Mouse (Mus musculus) embryonic facial prominence, embryonic 15.5 days (tissue): Measurements from ENCODE around the gene Adam33. TPM values are rescaled to one million over a fixed set of nuclear protein-coding genes. Genes with fewer than 3 reads are reported as not detected.
"Not testable (repeated sequence)": the region's sequence is repeated elsewhere in the genome, so short reads cannot be mapped to it uniquely, and the experiment has no call there.

ENCODE experiments used
- ATAC-seq: fragments of 200-750 bp; cut with Nextera tagmentation; 2 replicates; pipeline ENCODE4 v1.8.0; 2017; ENCODE audit warnings: low read depth, moderate TSS enrichment; ENCODE audit not compliant: insufficient number of reproducible peaks, low FRiP score, low TSS enrichment
- H3K27ac ChIP-seq: fragments of 300-500 bp; sonication (generic); replicated peaks from 2 replicates; pipeline ENCODE4 v1.5.1; 2015; ENCODE audit warnings: mild to moderate bottlenecking, inconsistent platforms
- H3K27me3 ChIP-seq: fragments of 300-500 bp; sonication (generic); 2 replicates; pipeline ENCODE4 v1.6.1; 2015; ENCODE audit warnings: inconsistent platforms
- H3K36me3 ChIP-seq: fragments of 300-500 bp; sonication (generic); 2 replicates; pipeline ENCODE4 v1.6.1; 2015; ENCODE audit warnings: mild to moderate bottlenecking, inconsistent platforms
- H3K4me1 ChIP-seq: fragments of 300-500 bp; sonication (generic); 2 replicates; pipeline ENCODE4 v1.6.1; 2015; ENCODE audit warnings: inconsistent platforms
- H3K4me2 ChIP-seq: fragments of 300-500 bp; sonication (generic); replicated peaks from 2 replicates; pipeline ENCODE4 v1.6.1; 2015; ENCODE audit warnings: mild to moderate bottlenecking, inconsistent platforms
- H3K4me3 ChIP-seq: fragments of 300-500 bp; sonication (generic); replicated peaks from 2 replicates; pipeline ENCODE4 v1.5.1; 2015; ENCODE audit warnings: mild to moderate bottlenecking, inconsistent platforms
- H3K9ac ChIP-seq: fragments of 300-500 bp; sonication (generic); 2 replicates; pipeline ENCODE4 v1.6.1; 2015; ENCODE audit warnings: inconsistent platforms
- H3K9me3 ChIP-seq: fragments of 300-500 bp; sonication (generic); replicated peaks from 2 replicates; pipeline ENCODE4 v1.6.1; 2016; ENCODE audit warnings: inconsistent platforms
- WGBS: fragments of 180-500 bp; shearing (Covaris S2); methylation state at CpG from one replicate; pipeline ENCODE4 v1.1.7; 2015; 5-methylcytosine and 5-hydroxymethylcytosine counted together
- polyA plus RNA-seq: library from polyadenylated mRNA; unstranded; fragments of >200 nt; fragmentation: Nextera tagmentation; extraction: Ambion mirVana; gene quantifications from 2 replicates; pipeline ENCODE4 v1.2.1, GENCODE M21; 2015

Adam33 gene
- polyA plus RNA-seq, 1 experiment from 2014 or later = 79.0 TPM

DNA sequence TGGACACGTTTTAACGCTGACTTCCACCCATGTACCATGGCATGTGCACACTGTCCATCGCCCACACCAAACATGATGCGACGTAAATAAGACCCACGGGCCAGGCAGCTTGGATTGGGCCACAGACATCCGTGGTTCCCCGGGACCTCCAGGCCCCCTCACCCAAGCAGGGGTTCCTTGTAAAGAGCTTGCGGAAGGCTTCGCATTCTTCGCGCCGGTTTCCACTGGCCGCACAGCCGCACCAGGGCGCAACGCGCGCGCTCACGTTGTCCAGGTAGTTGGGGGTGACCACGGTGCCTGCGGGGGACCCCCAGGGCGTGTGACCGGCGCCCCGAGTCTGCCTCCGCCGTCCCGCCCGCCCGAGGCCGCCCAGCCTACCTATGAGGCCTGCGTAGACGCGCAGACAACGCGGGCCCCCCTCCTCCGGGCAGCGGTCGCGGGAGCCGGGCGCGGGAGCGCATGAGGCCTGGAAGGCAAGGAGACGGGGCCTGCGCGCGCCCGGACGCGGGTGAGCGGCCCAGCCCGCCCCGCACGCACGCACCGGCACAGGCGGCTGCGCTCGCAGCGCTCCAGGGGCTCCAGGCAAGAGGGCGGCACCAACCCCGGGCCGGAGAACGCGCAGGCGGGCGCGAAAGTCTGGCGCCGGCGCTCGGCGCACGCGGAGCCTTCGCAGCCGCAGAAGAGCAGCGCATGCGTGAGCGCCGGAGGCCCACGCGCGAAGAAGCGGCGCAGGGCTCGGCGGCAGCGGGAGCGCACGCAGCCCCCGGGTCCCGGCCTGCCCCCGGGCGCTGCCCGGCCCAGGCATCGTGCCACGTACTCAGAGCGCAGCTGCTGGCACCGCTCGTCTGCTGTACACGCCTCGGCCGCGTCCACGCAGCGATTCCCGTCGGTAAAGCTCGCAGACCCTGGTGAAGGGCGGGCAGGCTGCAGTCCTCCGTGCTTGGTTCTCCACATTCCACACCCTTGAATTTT is 22.5 kb downstream of the Adam33 start:
- peak overlapping the region; percentile 22; the same call in 1 of the 2 replicates for H3K27ac ChIP-seq
- 1% methylated on average over 104 of the region's 115 CpGs for WGBS

DNA sequence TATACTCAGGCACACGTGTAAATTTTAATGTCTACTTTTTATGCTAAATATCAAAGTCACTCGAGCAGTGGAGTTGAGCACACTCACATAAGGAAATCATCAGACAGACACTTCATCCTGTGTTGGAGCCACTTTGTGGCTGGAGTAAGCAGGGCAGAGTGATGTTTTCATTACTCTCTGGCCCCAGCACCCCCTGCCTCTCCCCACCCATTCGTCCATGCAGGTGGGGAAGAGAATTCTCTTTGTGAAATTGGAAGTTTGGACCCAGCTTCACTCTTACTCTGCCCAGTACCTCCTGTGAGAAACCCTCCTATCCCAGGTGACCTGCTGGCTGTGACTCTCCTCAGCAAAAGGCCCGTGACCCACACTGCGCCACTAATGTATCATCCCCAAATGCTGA is 24.9 kb downstream of the Adam33 start:
- no peak for ATAC-seq
- Histone ChIP-seq H3K27me3 (peaks cover 24% of the 10 kb centered on the region), H3K4me1 (peaks cover 18% of the 10 kb centered on the region), H3K9ac (no peak overlapping the region), H3K27ac (no peak overlapping the region), H3K9me3 (no peaks in the 10 kb centered on the region), H3K36me3 (no peaks in the 10 kb centered on the region), H3K4me2 (no peak overlapping the region), H3K4me3 (no peak overlapping the region)
- WGBS = 75% methylated on average over 5 of the region's 5 CpGs

More for the DNA sequence above, 22.5 kb downstream of the Adam33 start:
- ATAC-seq = peak; percentile 67
- Histone ChIP-seq H3K27me3 (peaks cover 24% of the 10 kb centered on the region), H3K4me1 (peaks cover 31% of the 10 kb centered on the region), H3K4me2 (peak overlapping the region; percentile 97), H3K36me3 (no peaks in the 10 kb centered on the region), H3K9me3 (no peaks in the 10 kb centered on the region), H3K9ac (peak overlapping the region; percentile 58), H3K4me3 (peak overlapping the region; percentile 62)

DNA sequence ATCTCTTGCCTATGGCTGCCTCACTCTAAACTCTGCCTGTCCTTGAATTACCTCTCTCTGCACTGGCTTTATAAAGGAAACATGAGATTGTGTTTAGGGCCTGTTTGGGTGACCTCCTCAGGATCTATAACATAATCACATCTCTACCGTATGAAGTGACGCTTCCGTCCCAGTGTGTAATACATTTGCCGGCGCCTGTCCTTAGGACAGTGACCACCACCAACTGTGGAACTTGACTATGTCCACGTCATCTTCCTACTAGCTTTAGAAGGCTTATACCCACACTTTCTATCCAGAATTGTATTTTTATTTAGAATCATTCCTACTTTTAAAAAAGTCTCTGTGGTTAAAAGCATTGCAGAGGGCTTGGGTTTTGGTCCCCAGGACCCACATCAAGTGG is 25.4 kb downstream of the Adam33 start:
- peaks cover 18% of the 10 kb centered on the region for H3K4me1 ChIP-seq

DNA sequence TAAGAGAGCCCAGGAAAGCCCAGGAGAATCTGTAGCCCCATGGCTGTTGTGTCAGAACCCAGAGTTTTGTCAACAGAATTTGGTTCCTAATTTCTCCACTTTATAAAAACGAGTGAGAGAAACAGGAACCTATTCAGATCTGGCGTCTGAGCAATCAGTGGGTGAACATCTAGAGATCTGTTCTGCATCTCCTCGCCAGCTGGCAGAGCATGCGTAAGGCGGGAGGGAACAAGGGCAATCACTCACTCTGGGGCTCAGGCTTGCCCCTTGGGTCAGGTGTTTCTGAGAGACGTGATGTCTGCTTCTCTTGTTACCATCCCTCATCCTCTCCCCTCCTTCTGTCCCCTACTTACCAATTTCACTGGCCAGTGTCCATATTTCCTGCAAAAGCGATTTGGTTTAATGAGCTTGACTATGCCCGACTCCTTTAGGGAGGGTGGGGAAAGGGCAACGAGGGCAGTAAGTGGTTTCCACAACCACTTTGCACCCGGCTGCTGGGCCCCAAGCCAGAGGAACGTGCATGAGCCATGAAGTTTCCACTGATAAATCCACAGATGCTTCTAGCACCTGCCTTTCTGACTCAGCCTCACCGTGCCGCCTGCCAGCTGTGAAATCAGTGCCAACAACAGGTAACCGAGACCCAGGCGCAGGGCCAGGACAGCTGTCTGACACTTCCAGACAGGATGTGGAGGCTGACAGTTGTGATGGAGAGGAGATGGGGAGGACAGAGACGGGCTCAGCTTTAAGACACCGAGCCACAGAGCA is 26.2 kb downstream of the Adam33 start:
- 42% methylated on average over 17 of the region's 17 CpGs for WGBS
- Histone ChIP-seq H3K9me3 (no peaks in the 10 kb centered on the region), H3K4me3 (no peak overlapping the region), H3K27me3 (peaks cover 21% of the 10 kb centered on the region), H3K4me1 (peaks cover 18% of the 10 kb centered on the region), H3K27ac (no peak overlapping the region), H3K36me3 (no peaks in the 10 kb centered on the region), H3K4me2 (no peak overlapping the region), H3K9ac (no peak overlapping the region)
- 0 out of 2 replicates have a peak, but pooled peaks have one; percentile 34 for ATAC-seq

More for the DNA sequence above, 25.4 kb downstream of the Adam33 start:
- Histone ChIP-seq H3K9me3 (no peaks in the 10 kb centered on the region), H3K27me3 (peaks cover 24% of the 10 kb centered on the region), H3K4me3 (no peak overlapping the region), H3K36me3 (no peaks in the 10 kb centered on the region), H3K4me2 (no peak overlapping the region), H3K9ac (no peak overlapping the region), H3K27ac (no peak overlapping the region)
- WGBS = 87% methylated on average over 6 of the region's 6 CpGs
- ATAC-seq = no peak

DNA sequence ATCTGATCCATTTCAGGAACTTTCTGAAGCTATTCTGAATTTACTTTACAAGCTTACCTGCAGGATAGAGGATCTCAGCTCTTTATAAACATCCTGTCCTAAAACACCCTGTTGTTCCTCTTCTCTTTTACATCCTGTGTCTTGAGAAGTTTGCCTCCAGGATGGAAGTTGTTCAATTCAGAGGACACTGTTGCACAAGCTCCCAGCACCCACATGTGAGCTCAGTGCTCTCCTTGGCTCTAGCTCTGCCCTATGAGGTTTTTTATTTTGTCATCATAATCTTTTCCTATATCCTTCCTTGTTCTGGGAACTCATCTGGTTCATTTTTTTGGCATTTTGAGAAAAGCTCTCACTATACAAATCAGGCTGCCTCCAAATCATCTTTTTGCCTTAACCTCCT is 26.9 kb downstream of the Adam33 start:
- Histone ChIP-seq H3K27ac (no peak overlapping the region), H3K9ac (no peak overlapping the region), H3K36me3 (no peaks in the 10 kb centered on the region), H3K4me2 (no peak overlapping the region), H3K9me3 (no peaks in the 10 kb centered on the region), H3K4me3 (no peak overlapping the region), H3K4me1 (peaks cover 18% of the 10 kb centered on the region), H3K27me3 (peaks cover 15% of the 10 kb centered on the region)
- ATAC-seq = no peak

DNA sequence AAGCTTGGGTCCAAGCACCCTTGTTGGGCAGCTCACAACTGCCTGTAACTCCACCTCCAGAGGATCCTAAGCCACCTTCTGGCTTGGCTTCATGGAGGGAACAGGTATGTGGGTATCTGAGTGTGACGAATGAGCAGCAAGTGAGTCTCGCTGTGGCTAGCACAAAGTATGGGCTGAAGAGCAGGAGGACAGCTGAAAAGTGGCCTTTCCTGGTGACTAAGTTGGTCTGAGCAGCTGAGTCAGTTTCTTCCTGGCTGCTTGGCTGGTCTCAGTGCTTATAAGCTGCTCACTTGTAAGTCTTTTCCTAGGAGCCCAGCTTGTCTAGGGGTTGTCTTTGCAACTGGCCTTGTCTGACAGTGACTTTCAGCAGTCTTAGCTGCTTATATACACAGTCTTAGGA is 27.3 kb downstream of the Adam33 start:
- no peaks in the 10 kb centered on the region for H3K36me3 ChIP-seq
- H3K4me3 ChIP-seq = no peak overlapping the region
- no peak overlapping the region for H3K4me2 ChIP-seq
- H3K9me3 ChIP-seq = no peaks in the 10 kb centered on the region
- H3K4me1 ChIP-seq = peaks cover 18% of the 10 kb centered on the region
- 93% methylated on average over 2 of the region's 2 CpGs for WGBS
- no peak overlapping the region for H3K27ac ChIP-seq
- no peak overlapping the region for H3K9ac ChIP-seq
- peaks cover 11% of the 10 kb centered on the region for H3K27me3 ChIP-seq
- ATAC-seq = no peak

DNA sequence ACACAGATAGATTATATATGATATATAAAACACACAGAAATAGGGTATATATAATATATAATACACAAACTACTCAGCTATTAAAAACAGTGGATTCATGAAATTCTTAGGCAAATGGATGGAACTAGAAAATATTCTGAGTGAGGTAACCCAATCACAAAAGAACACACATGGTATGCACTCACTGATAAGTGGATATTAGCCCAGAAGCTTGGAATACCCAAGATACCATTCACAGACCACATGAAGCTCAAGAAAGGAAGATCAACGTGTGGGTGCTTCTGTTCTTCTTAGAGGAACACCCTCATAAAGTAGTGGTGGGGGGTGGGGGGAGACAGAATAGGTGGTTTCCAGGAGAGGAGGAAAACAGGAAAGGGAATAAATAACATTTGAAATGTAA is 32.2 kb downstream of the Adam33 start:
- H3K4me2 ChIP-seq, H3K4me3 ChIP-seq, H3K27me3 ChIP-seq, H3K36me3 ChIP-seq, H3K9ac ChIP-seq, H3K9me3 ChIP-seq, H3K4me1 ChIP-seq, ATAC-seq, H3K27ac ChIP-seq: not testable (repeated sequence)
- WGBS = 65% methylated on average over 1 of the region's 1 CpGs

DNA sequence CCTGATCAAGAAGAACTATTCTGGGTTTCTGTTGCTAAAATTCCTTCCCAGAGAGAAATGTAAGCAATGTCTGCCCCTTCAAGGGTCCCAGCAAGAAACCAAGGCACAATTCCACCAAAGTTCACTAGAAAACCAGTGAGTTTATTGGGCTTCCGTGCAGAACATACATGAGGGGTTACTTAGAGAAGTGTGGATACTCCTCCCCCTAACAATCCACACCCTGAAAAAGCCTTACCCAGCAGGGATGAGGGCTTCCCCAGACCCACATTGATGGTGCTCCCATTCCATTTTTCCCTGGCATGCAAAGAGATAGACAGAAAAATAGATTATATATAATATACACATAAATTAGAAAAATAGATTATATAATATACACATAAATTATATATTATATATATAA is 32.6 kb downstream of the Adam33 start:
- WGBS = 88% methylated on average over 1 of the region's 1 CpGs
- no peak for ATAC-seq

DNA sequence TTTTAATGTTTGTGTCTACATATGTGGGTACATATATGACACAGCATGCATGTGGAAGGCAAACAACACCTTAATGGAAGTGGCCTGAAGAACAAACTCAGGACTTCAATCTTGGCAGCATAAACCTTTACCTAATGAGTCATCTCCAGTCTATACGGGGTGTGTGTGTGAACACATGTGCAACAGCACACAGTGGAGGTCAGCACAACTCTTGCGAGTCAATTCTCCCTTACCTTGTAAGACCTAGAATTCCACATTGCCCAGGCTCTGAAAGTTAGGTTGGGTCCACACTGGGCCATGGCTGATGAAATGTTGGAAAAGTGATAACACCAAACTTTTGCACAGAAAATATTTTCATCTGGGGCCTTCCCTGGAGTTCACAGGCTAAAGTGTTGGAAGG is 33.1 kb downstream of the Adam33 start:
- no peaks in the 10 kb centered on the region for H3K9me3 ChIP-seq
- H3K27me3 ChIP-seq = no peaks in the 10 kb centered on the region
- no peaks in the 10 kb centered on the region for H3K4me1 ChIP-seq
- 93% methylated on average over 2 of the region's 2 CpGs for WGBS
- no peak for ATAC-seq
- H3K9ac ChIP-seq = no peak overlapping the region
- no peak overlapping the region for H3K27ac ChIP-seq
- no peak overlapping the region for H3K4me2 ChIP-seq
- H3K36me3 ChIP-seq = peaks cover 15% of the 10 kb centered on the region
- H3K4me3 ChIP-seq = no peak overlapping the region

More for the DNA sequence above, 32.6 kb downstream of the Adam33 start:
- H3K27me3 ChIP-seq = no peaks in the 10 kb centered on the region
- H3K4me2 ChIP-seq = no peak overlapping the region
- H3K4me1 ChIP-seq = no peaks in the 10 kb centered on the region
- no peak overlapping the region for H3K4me3 ChIP-seq
- H3K36me3 ChIP-seq = peaks cover 10% of the 10 kb centered on the region; the same call in 1 of the 2 replicates
- no peak overlapping the region for H3K9ac ChIP-seq
- H3K27ac ChIP-seq = no peak overlapping the region
- H3K9me3 ChIP-seq = no peaks in the 10 kb centered on the region

DNA sequence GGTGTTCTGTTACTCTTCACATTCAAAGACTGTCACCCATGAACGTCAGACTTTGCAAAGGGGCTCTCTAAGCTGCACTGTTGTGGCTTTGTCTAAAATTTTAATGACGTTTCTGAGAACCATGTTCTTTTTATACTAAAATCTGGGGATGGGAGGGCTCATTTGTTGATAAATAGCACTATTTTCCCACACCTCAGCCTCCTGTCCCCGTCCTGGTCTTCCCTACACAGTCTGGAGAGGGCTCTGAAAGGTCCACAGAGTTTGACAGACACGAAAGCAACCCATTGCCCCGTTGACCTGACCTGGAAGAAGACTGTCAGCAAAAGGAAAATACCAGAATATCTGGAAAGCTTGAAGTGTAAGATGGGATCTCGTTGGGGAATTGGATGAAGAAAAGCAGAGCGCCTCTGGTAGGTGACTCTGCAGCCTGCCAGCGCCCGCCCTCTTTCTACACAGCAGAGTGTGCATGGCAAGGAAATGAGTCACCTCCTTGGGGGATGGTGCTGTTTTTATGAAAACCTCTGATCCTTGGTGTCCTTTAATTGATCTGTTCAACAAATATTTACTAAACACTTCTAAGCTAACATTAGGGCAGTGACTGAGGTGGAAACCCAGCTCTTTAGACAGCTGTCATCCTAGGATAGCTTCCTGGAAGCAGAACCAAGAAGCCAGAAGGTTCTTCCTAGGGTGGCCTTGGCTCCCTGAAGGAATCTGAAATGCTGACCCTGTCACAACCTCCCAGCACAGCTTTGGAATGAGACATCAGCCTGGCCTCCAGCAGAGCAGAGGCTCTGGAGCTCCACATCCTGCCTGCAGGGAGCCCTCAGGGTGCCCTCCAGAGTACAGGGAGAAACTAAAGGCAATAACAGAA is 34.3 kb downstream of the Adam33 start:
- no peak for ATAC-seq
- no peak overlapping the region for H3K4me2 ChIP-seq
- H3K9me3 ChIP-seq = no peaks in the 10 kb centered on the region
- no peaks in the 10 kb centered on the region for H3K4me1 ChIP-seq
- peaks cover 24% of the 10 kb centered on the region for H3K36me3 ChIP-seq
- H3K27me3 ChIP-seq = no peaks in the 10 kb centered on the region
- H3K4me3 ChIP-seq = no peak overlapping the region
- no peak overlapping the region for H3K9ac ChIP-seq
- no peak overlapping the region; the same call in 1 of the 2 replicates for H3K27ac ChIP-seq
- WGBS = 64% methylated on average over 9 of the region's 9 CpGs
